Mouse (Mus musculus) lung, postnatal 0 days (tissue): ENCODE measurements around the gene Sync.

Experiments used
- CTCF ChIP-seq: IDR thresholded peaks from 2 replicates; pipeline ENCODE4 v1.5.1; 2016; ENCODE audit warnings: antibody characterized with exemption, mild to moderate bottlenecking
- EP300 ChIP-seq: IDR thresholded peaks from 2 replicates; pipeline ENCODE4 v1.6.1; 2016; ENCODE audit warnings: antibody characterized with exemption, mild to moderate bottlenecking, control low read depth

DNA sequence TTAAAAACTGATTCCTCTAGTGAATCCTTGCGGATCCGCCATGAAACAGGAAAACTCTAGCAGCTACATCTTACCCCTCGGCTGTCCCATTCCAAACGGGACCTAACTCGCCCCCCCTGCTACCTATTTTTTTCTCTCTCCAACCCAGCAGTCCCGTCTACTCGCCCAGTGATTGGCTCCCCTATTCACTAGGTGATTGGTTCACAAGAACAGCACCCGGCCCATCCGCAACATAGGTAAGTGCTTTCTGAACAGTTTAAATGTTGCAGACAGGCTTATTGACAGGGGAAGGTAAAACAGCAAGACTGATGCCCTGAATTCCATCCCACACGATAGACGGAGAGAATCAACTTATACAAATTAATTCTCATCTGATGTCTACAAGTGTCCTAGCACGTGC lies 65.8 kb downstream of the Sync start:
- TF ChIP-seq EP300 (no peak), CTCF (no peak)
